Mouse (Mus musculus) embryonic fibroblast, embryonic 13.5 days (primary cell): ENCODE measurements around the gene Dlg4.

Experiments
- CTCF ChIP-seq: IDR thresholded peaks from 2 replicates; pipeline ENCODE4 v1.5.1; 2011; ENCODE audit warnings: mild to moderate bottlenecking, control low read depth, low read length, moderate library complexity, borderline replicate concordance; ENCODE audit not compliant: insufficient read depth
- POLR2A ChIP-seq: IDR thresholded peaks from 2 replicates; pipeline ENCODE4 v1.6.1; 2011; ENCODE audit warnings: low read depth, mild to moderate bottlenecking, control low read depth, low read length, moderate library complexity

DNA sequence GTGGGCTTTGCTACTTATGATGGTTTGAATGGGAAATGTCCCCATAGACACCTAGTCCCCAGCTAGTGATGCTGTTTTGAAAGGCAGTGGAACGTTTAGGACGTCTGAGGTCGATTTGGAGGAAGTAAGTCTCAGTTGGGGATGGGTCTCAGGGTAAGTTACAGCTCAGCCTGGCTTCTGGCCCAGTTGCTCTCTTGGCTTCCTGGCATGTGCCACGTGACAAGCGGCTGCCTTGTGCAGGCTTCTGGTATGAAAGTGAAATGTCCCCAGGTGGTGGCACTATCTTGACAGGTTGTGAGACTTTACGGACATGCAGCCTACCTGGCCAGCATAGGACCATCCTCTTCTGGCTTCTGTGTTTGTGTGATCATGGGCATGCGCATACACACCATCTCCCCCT, 63.2 kb downstream of the Dlg4 start:
- TF ChIP-seq CTCF, result no peak
- TF ChIP-seq POLR2A, result no peak
